Comparison of ENCODE assay signal across 13 mouse cellular contexts in the genomic region with DNA sequence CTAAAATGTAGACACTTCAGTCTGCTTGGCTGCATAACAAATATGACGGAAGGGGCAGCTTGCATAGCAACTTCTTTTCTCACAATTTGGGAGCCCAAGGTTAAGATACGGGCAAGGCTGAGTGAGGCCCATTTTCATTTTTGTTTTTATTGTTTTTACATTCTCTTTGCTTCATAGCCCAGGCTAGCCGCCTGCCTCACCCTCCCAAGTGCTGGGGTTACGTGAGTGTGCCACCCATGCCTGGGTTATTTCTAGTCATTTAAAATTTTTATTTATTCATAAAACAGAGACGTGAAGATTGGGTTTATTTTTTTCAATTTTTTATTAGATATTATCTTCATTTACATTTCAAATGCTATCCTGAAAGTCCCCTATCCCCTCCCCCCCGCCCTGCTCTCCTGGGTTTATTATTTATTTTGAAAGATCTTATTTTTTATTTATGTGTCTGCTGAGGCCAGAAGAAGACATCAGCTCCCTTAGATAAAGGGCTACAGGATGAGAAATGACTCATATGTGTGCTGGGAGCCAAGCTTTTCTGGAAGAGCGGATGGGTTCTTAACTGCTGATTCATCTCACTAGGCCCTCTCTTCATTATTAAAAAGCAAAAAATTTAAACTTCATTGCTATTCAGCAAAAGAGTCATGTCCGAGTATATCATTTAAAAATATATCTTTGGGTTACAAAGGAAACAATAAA. TPM values are rescaled to one million over a fixed set of nuclear protein-coding genes. Genes with fewer than 3 reads are reported as not detected.
DNase-seq lines count a peak whose midpoint lies in the region; TF ChIP-seq lines count a peak whose summit lies in the region.
"Not testable (repeated sequence)": the region's sequence is repeated elsewhere in the genome, so short reads cannot be mapped to it uniquely, and the experiment has no call there.
"Had no signal": no experiment of that assay in that cellular context is flagged by ENCODE, and none has a peak within 500 bp of the region (broad histone marks: within the 10 kb centered on the region; RNA-seq: fewer than 3 reads in every experiment).

No protein-coding gene starts in this region.

- H3K27ac ChIP-seq in gastrocnemius, adult 2 months: peak overlapping the region; percentile 44; the same call in 1 of the 2 replicates
- peak overlapping the region; percentile 8; the same call in 1 of the 2 replicates for H3K27ac ChIP-seq in heart, adult 2 months

- not testable (repeated sequence) for H3K79me2 ChIP-seq in heart, adult 2 months (replicated peaks; ENCODE audit: control insufficient read depth, insufficient read depth, low read length)

- TF ChIP-seq POLR2A in heart, adult 2 months (IDR thresholded peaks at IDR 0.05; ENCODE audit: insufficient read depth, low read depth, low read length): not testable (repeated sequence)

- 71% methylated on average over 6 of the region's 8 CpGs for WGBS in heart, adult 2 months

- H3K9ac ChIP-seq in heart, adult 2 months (ENCODE audit: low read depth, low read length): not testable (repeated sequence)

- not testable (repeated sequence) for H3K4me3 ChIP-seq in gastrocnemius, adult 2 months; heart, adult 2 months

- TF ChIP-seq CTCF in gastrocnemius, adult 2 months (IDR thresholded peaks at IDR 0.05); heart, adult 2 months (IDR thresholded peaks at IDR 0.05): not testable (repeated sequence)

- H3K36me3 ChIP-seq in heart, adult 2 months (ENCODE audit: control insufficient read depth, insufficient read depth, low read length): not testable (repeated sequence)

- not testable (repeated sequence) for H3K4me1 ChIP-seq in heart, adult 2 months (ENCODE audit: control insufficient read depth, insufficient read depth, low read length)

- TF ChIP-seq EP300 in heart, adult 2 months (IDR thresholded peaks at IDR 0.05; ENCODE audit: insufficient read depth, low read depth, low read length): not testable (repeated sequence)

- intact Hi-C loops in gastrocnemius, adult 2 months (cut with DNase I); heart, adult 2 months (cut with DNase I); heart, postnatal 36 days (cut with DNase I): not testable (repeated sequence)

- DNase-seq in 416B (ENCODE audit: low read depth): peak; percentile 44
- DNase-seq in adrenal gland, adult 2 months: peak; percentile 75
- peak; percentile 16 for DNase-seq in brain, adult 2 months (ENCODE audit: low read depth, low spot score)
- peak; percentile 70 for DNase-seq in gastrocnemius, adult 2 months
- DNase-seq in heart, adult 2 months: peak in 1 of 2 experiments; percentile 69
- DNase-seq in heart, postnatal 36 days: peak; percentile 29 to 31
- peak; percentile 42 for DNase-seq in lung, postnatal 10 days
- DNase-seq in right cerebral cortex, postnatal 25 days: peak; percentile 21

- not testable (repeated sequence) for H3K27me3 ChIP-seq in heart, adult 2 months (ENCODE audit: control insufficient read depth, insufficient read depth, low read length)

RNA-seq across cellular contexts. Expression of gene Dynlt1c, which starts 1.1 kb away (rescaled TPM):
- total RNA-seq in adrenal gland, adult 2 months (2021): 1 to 10 TPM; 6.2 to 9.4 TPM
- 5.1 and 5.9 TPM in 2 replicates for polyA plus RNA-seq in adrenal gland, adult 2 months (2012; rRNA removed)
- 1 to 10 TPM; 2.0 to 2.1 TPM for total RNA-seq in gastrocnemius, adult 2 months (2021)
- total RNA-seq in heart, adult 2 months (2021): 1 to 10 TPM; 1.7 to 4.1 TPM
- 7.4 and 9.5 TPM in 2 replicates for polyA plus RNA-seq in heart, adult 2 months (2012; rRNA removed)
- 1 to 10 TPM; 2.7 to 3.5 TPM for total RNA-seq in heart, postnatal 36 days (2021)

RNA-seq across cellular contexts. Expression of gene Dynlt1f, which starts 55.3 kb away (rescaled TPM):
- 100 to 1,000 TPM in 1 of 2 experiments, 10 to 100 TPM in 1; 94.4 to 117 TPM for total RNA-seq in adrenal gland, adult 2 months (2021)
- polyA plus RNA-seq in adrenal gland, adult 2 months (2012; rRNA removed): 14.7 and 22.9 TPM in 2 replicates
- 10 to 100 TPM; 54.7 to 57.4 TPM for total RNA-seq in gastrocnemius, adult 2 months (2021)
- 10 to 100 TPM; 37.0 to 46.9 TPM for total RNA-seq in heart, adult 2 months (2021)
- polyA plus RNA-seq in heart, adult 2 months (2012; rRNA removed): 22.0 and 30.1 TPM in 2 replicates
- total RNA-seq in heart, postnatal 36 days (2021): 10 to 100 TPM; 49.9 to 55.4 TPM

RNA-seq across cellular contexts. Expression of gene Sytl3, which starts 58.5 kb away (rescaled TPM):
- under 1 TPM in 1 of 2 experiments, not detected in 1; 0.21 TPM for total RNA-seq in adrenal gland, adult 2 months (2021)
- not detected in 2 replicates for polyA plus RNA-seq in adrenal gland, adult 2 months (2012; rRNA removed)
- total RNA-seq in gastrocnemius, adult 2 months (2021): under 1 TPM in 1 of 2 experiments, not detected in 1; 0.31 TPM
- under 1 TPM; 0.16 to 0.34 TPM for total RNA-seq in heart, adult 2 months (2021)
- 0.12 and 0.23 TPM in 2 replicates for polyA plus RNA-seq in heart, adult 2 months (2012; rRNA removed)
- under 1 TPM; 0.19 to 0.25 TPM for total RNA-seq in heart, postnatal 36 days (2021)
- total RNA-seq: layer of hippocampus, postnatal 36 days had no signal
- polyA plus RNA-seq: G1E; limb, embryonic 11.5 days; liver, adult 2 months; neural tube, embryonic 11.5 days had no signal
